Mouse (Mus musculus) cortical plate, adult 2 months (tissue): ENCODE measurements around the gene Cadps2.

Experiments
- CTCF ChIP-seq: fragments of 200-500 bp; IDR thresholded peaks from 2 replicates; pipeline ENCODE4 v1.5.1; 2011; ENCODE audit warnings: mild to moderate bottlenecking, control low read depth, low read length; ENCODE audit not compliant: insufficient read depth; ENCODE audit errors: extremely low read depth
- POLR2A ChIP-seq: fragments of 200-500 bp; IDR thresholded peaks from 2 replicates; pipeline ENCODE4 v1.6.1; 2011; ENCODE audit warnings: mild to moderate bottlenecking, low read length, control low read depth; ENCODE audit not compliant: insufficient read depth; ENCODE audit errors: extremely low read depth

GRCm38 (mm10) chr6:23245121-23245520 is 594.1 kb downstream of the Cadps2 start:
- TF ChIP-seq POLR2A (no peak), CTCF (no peak)
